8 mouse cellular contexts compared by ENCODE assay signal in the genomic region with DNA sequence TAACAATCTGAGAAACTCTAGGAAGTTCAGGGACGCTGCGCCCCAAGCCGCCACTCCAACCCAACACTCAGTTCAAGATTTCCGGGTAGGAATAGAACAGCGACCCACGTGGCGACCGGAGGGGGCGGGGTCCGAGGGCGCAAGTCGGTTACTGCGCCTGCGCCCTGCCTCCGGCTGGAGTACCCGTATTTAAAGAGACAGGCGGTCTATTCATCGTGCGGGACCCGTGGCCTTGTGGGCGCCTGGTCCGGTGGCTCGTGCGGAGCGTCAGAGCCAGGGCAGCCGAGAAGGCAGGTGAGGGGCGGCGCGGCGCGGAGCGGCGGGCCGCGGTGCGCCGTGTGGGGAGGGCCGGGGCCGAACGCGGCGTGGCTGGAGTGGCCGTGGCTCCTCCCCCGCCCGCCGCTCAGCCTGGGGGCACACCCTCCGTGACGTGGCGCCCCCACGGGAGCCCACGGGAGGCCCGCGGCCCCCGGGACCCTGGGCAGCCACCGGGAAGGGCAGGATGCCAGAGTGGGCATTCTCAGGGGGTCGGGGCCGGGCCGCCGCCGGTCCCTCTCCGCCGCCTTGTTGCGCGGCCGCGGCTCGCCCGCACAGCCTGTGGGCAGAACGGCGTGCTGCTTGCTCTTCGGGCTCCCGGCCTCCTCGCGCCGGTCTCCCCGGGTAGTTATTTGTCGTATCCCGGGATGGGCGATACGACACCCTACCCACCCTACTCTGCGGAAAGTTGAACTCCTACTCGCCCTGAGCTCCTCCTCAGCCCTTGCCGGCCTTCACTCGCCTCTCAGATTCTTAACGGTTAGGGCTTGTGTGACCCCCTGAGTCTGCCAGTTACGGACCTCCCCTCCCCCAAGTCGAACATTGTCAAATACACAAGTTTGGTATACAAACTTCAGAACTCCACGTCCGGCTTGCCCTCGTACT. TPM values are rescaled to one million over a fixed set of nuclear protein-coding genes. Genes with fewer than 3 reads are reported as not detected.
DNase-seq lines count a peak whose midpoint lies in the region; ATAC-seq and TF ChIP-seq lines count a peak whose summit lies in the region.

Gene Lig3, plus strand, starts transcription at position 126 of the 921 bp plus-strand sequence.

- peak within 1 kb of the TSS; percentile 99 for H3K27ac ChIP-seq in forebrain, embryonic 10.5 days
- peak within 1 kb of the TSS; percentile 98 for H3K27ac ChIP-seq in heart, embryonic 15.5 days
- peak within 1 kb of the TSS; percentile 61 for H3K27ac ChIP-seq in liver, embryonic 14.5 days
- peak within 1 kb of the TSS; percentile 94 for H3K27ac ChIP-seq in neural tube, embryonic 11.5 days (ENCODE audit: low read depth, low read length)
- H3K27ac ChIP-seq in stomach, postnatal 0 days (replicated peaks) = peak within 1 kb of the TSS; percentile 97

- H3K9ac ChIP-seq in heart, embryonic 15.5 days = peak within 1 kb of the TSS; percentile 99
- peak within 1 kb of the TSS; percentile 92 for H3K9ac ChIP-seq in liver, embryonic 14.5 days (replicated peaks)
- peak within 1 kb of the TSS; percentile 96 for H3K9ac ChIP-seq in neural tube, embryonic 11.5 days (ENCODE audit: low read length)
- peak within 1 kb of the TSS; percentile 97 for H3K9ac ChIP-seq in stomach, postnatal 0 days (ENCODE audit: low read length)

- DNase-seq in CD8-positive naive resting alpha-beta T cell, adult 2 months (ENCODE audit: low read depth in 2 of 2, low spot score in 2 of 2) = peak; percentile 87 to 93
- DNase-seq in c-Kit-positive CD71-negative TER-119-negative erythroid progenitor cells, embryonic 14.5 days (ENCODE audit: low read depth) = peak; percentile 89
- peak; percentile 91 for DNase-seq in forebrain, embryonic 10.5 days (ENCODE audit: extremely low spot score, low spot score)
- DNase-seq in kidney, postnatal 25 days = peak; percentile 97
- peak; percentile 78 to 81 (median 80) for DNase-seq in liver, embryonic 14.5 days (ENCODE audit: low read depth in 3 of 3, low spot score in 3 of 3)
- DNase-seq in neural tube, embryonic 11.5 days (ENCODE audit: low spot score) = peak; percentile 97
- peak; percentile 95 for DNase-seq in stomach, postnatal 0 days (ENCODE audit: low spot score)

- peaks cover 33% of the 10 kb centered on the region for H3K4me1 ChIP-seq in forebrain, embryonic 10.5 days
- H3K4me1 ChIP-seq in heart, embryonic 15.5 days (replicated peaks) = peaks cover 16% of the 10 kb centered on the region
- peaks cover 5 to 13% of the 10 kb centered on the region in 2 experiments for H3K4me1 ChIP-seq in liver, embryonic 14.5 days (replicated peaks; ENCODE audit: control insufficient read depth in 2 of 2, insufficient read depth in 2 of 2, low read length in 1 of 2)
- H3K4me1 ChIP-seq in neural tube, embryonic 11.5 days (ENCODE audit: control insufficient read depth, insufficient read depth, low read length) = peaks cover 11% of the 10 kb centered on the region
- H3K4me1 ChIP-seq in stomach, postnatal 0 days (replicated peaks; ENCODE audit: control insufficient read depth, insufficient read depth) = no peaks in the 10 kb centered on the region; the same call in 1 of the 2 replicates

- TF ChIP-seq CTCF in liver, embryonic 14.5 days (IDR thresholded peaks at IDR 0.05; ENCODE audit: low read depth) = peak; percentile 26
- TF ChIP-seq CTCF in stomach, postnatal 0 days (IDR thresholded peaks at IDR 0.05; ENCODE audit: low read depth) = peak; percentile 23; the same call in 1 of the 2 replicates

- H3K4me3 ChIP-seq in forebrain, embryonic 10.5 days = peak within 1 kb of the TSS; percentile 96
- H3K4me3 ChIP-seq in heart, embryonic 15.5 days = peak within 1 kb of the TSS; percentile 99
- H3K4me3 ChIP-seq in liver, embryonic 14.5 days (ENCODE audit: insufficient read depth in 1 of 2, low read depth in 2 of 2, low read length in 2 of 2) = peak within 1 kb of the TSS; percentile 92 to 98
- H3K4me3 ChIP-seq in neural tube, embryonic 11.5 days (ENCODE audit: low read depth, low read length) = peak within 1 kb of the TSS; percentile 94
- H3K4me3 ChIP-seq in stomach, postnatal 0 days (ENCODE audit: low read depth, low read length) = peak within 1 kb of the TSS; percentile 95

- TF ChIP-seq EP300 in liver, embryonic 14.5 days (IDR thresholded peaks at IDR 0.05; ENCODE audit: low read depth) = no peak
- TF ChIP-seq EP300 in stomach, postnatal 0 days (optimal IDR thresholded peaks at IDR 0.05) = no peak

- H3K27me3 ChIP-seq in forebrain, embryonic 10.5 days (ENCODE audit: poor library complexity, severe bottlenecking) = no peaks in the 10 kb centered on the region
- no peaks in the 10 kb centered on the region for H3K27me3 ChIP-seq in heart, embryonic 15.5 days
- no peaks in the 10 kb centered on the region for H3K27me3 ChIP-seq in liver, embryonic 14.5 days (ENCODE audit: control insufficient read depth, insufficient read depth, low read length)
- H3K27me3 ChIP-seq in neural tube, embryonic 11.5 days (ENCODE audit: control insufficient read depth, insufficient read depth, low read length) = no peaks in the 10 kb centered on the region
- no peaks in the 10 kb centered on the region for H3K27me3 ChIP-seq in stomach, postnatal 0 days (ENCODE audit: control insufficient read depth, insufficient read depth, low read length)

- H3K4me2 ChIP-seq in heart, embryonic 15.5 days = peak within 1 kb of the TSS; percentile 77
- H3K4me2 ChIP-seq in liver, embryonic 14.5 days (ENCODE audit: low read depth) = peak within 1 kb of the TSS; percentile 93
- H3K4me2 ChIP-seq in neural tube, embryonic 11.5 days (ENCODE audit: low read depth) = peak within 1 kb of the TSS; percentile 70
- peak within 1 kb of the TSS; percentile 62 for H3K4me2 ChIP-seq in stomach, postnatal 0 days (replicated peaks; ENCODE audit: low read depth)

- no peaks in the 10 kb centered on the region for H3K9me3 ChIP-seq in forebrain, embryonic 10.5 days
- H3K9me3 ChIP-seq in heart, embryonic 15.5 days (replicated peaks) = no peaks in the 10 kb centered on the region
- no peaks in the 10 kb centered on the region for H3K9me3 ChIP-seq in liver, embryonic 14.5 days (ENCODE audit: control insufficient read depth, low read length)
- H3K9me3 ChIP-seq in neural tube, embryonic 11.5 days (ENCODE audit: control insufficient read depth, low read length) = no peaks in the 10 kb centered on the region
- no peaks in the 10 kb centered on the region for H3K9me3 ChIP-seq in stomach, postnatal 0 days (ENCODE audit: control insufficient read depth, low read length)

- WGBS in forebrain, embryonic 10.5 days = under 1% methylated on average over 82 of the region's 90 CpGs
- WGBS in heart, embryonic 15.5 days = under 1% methylated on average over 82 of the region's 90 CpGs
- under 1% methylated on average over 83 of the region's 90 CpGs for WGBS in liver, embryonic 14.5 days (ENCODE audit: insufficient replicate concordance)
- under 1% methylated on average over 60 of the region's 90 CpGs for WGBS in neural tube, embryonic 11.5 days
- under 1% methylated on average over 73 of the region's 90 CpGs for WGBS in stomach, postnatal 0 days

- peaks cover 33% of the 10 kb centered on the region for H3K36me3 ChIP-seq in forebrain, embryonic 10.5 days (replicated peaks)
- H3K36me3 ChIP-seq in heart, embryonic 15.5 days = peaks cover 29% of the 10 kb centered on the region
- peaks cover 5% of the 10 kb centered on the region; the same call in 1 of the 2 replicates for H3K36me3 ChIP-seq in liver, embryonic 14.5 days (replicated peaks; ENCODE audit: control insufficient read depth, insufficient read depth, low read depth)
- H3K36me3 ChIP-seq in neural tube, embryonic 11.5 days (ENCODE audit: control insufficient read depth, insufficient read depth, low read length) = peaks cover 5% of the 10 kb centered on the region; the same call in 1 of the 2 replicates
- H3K36me3 ChIP-seq in stomach, postnatal 0 days (ENCODE audit: control insufficient read depth, insufficient read depth, low read length) = 0 out of 2 replicates have a peak, but pooled peaks cover 3% of the 10 kb centered on the region

- peak; percentile 94 for ATAC-seq in heart, embryonic 15.5 days (replicated peaks; ENCODE audit: insufficient number of reproducible peaks, insufficient read depth, low FRiP score, low read depth)
- ATAC-seq in liver, embryonic 14.5 days (ENCODE audit: insufficient read depth) = peak; percentile 91
- ATAC-seq in neural tube, embryonic 11.5 days (ENCODE audit: insufficient read depth, low FRiP score, low TSS enrichment) = peak; percentile 93
- ATAC-seq in stomach, postnatal 0 days (ENCODE audit: low FRiP score, low TSS enrichment) = peak; percentile 94

RNA-seq across cellular contexts. Expression of gene Lig3, which starts in this region (rescaled TPM):
- polyA plus RNA-seq in forebrain, embryonic 10.5 days (2016; fragmentation: Nextera tagmentation; extraction: Ambion mirVana) = 50.3 and 51.4 TPM in 2 replicates
- polyA plus RNA-seq in heart, embryonic 15.5 days (2015; fragmentation: Nextera tagmentation; extraction: Ambion mirVana) = 14.6 and 19.4 TPM in 2 replicates
- polyA plus RNA-seq in liver, embryonic 14.5 days (2012; rRNA removed) = 6.3 and 6.5 TPM in 2 replicates
- 8.3 and 10.3 TPM in 2 replicates for polyA plus RNA-seq in liver, embryonic 14.5 days (2014; fragmentation: Nextera tagmentation; extraction: Ambion mirVana)
- polyA plus RNA-seq in neural tube, embryonic 11.5 days (2014; fragmentation: Nextera tagmentation; extraction: Ambion mirVana) = 50.4 and 52.9 TPM in 2 replicates
- 13.4 and 13.7 TPM in 2 replicates for polyA plus RNA-seq in stomach, postnatal 0 days (2015; fragmentation: Nextera tagmentation; extraction: Ambion mirVana)

Comparison
In these comparisons a context has a peak if more than half of its experiments do, and no peak if none do; other contexts are left out.
1. Peak in every context shown above with its lines: DNase-seq, ATAC-seq, H3K4me3 ChIP-seq and H3K27ac ChIP-seq.